Mouse (Mus musculus): ENCODE data around the gene Mid2. TPM values are rescaled to one million over a fixed set of nuclear protein-coding genes. Genes with fewer than 3 reads are reported as not detected.

The Mid2 gene
- polyA plus RNA-seq, 2 experiments from 2014 or later, result 0.38 to 0.45 TPM

Other genes with a start within 250 kb of the Mid2 start
- 10 to 100 TPM; 44.7 to 47.8 TPM for gene Prps1, start 208.0 kb upstream of the Mid2 start, polyA plus RNA-seq (2017; shearing (Covaris generic))
- 100 to 1,000 TPM; 236 to 480 TPM for gene Tsc22d3, start 63.9 kb upstream of the Mid2 start, polyA plus RNA-seq (2017; shearing (Covaris generic))
- gene Tex13b, start 148.8 kb downstream of the Mid2 start, polyA plus RNA-seq (2017; shearing (Covaris generic)), result under 1 TPM in 1 of 2 experiments, not detected in 1; 0.29 TPM
- not detected for gene Vsig1, start 243.0 kb downstream of the Mid2 start, polyA plus RNA-seq (2017; shearing (Covaris generic))

Measured in activated CD4-positive, CD25-positive, alpha-beta regulatory T cell, adult 4 months (primary cell).